Mouse (Mus musculus) CH12F3 (cell line): ENCODE measurements around the gene Sar1b.
"Not testable (repeated sequence)": the region's sequence is repeated elsewhere in the genome, so short reads cannot be mapped to it uniquely, and the experiment has no call there.

Source experiments
- in situ Hi-C: fragments of 300-500 bp; cut with MboI; formaldehyde crosslinking; loops from 2 replicates; pipeline ENCODE4 v1.14.3; 2020; ENCODE audit warnings: low sequenced_read_pairs

The Sar1b gene

GRCm38 (mm10) chr11:51763213-51763907 is at the start of gene Sar1b, which contains the start of gene Sec24a:
Gene Sar1b, plus strand, starts transcription at chr11:51763687.
Gene Sec24a, minus strand, starts transcription at chr11:51763634.
- in situ Hi-C loops = no loop called here

DNA sequence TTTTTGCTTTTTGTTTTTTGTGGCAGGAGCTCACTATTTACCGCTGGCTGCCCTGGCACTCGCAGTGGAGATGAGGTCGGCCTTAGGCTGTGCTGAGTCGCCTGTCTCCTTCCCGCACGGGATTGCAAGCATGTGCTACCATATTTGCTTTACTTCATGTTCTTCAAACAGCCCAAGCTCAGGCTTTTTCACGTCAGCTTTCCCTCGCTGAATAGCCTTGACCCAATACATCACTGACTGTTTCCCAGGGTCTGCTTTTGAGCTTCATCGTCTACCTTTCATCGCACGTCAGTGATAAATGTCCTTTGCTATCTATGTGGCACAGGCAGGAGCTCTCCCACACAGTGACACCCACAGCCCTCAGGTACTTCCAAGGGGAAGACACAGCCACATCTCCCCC is 42.4 kb upstream of the Sar1b start:
- in situ Hi-C loops = no loop called here

DNA sequence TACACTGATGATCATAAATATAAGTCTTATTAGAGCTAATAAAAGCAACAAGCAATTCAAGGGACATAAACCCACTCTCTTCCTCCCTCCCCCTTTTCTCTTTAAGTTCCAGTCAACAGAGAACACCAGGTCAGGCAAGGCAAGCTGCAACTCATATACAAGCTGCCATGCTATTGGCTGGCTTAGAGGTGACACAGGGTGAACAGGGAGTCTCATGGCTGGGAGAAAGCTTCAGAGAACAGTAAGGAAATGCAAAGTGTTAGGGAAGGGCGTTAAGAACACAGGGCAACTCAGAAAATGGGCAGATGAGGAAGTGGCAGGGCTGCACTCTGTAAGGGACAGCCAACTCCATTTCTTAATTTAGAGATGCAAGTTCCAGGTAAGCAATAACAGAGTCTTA is 30.6 kb upstream of the Sar1b start:
- in situ Hi-C loops = no loop called here

- in situ Hi-C loops = not testable (repeated sequence)
Observed at GRCm38 (mm10) chr11:51734218-51734617, 29.3 kb upstream of the Sar1b start.

GRCm38 (mm10) chr11:51738651-51739403 is 24.7 kb upstream of the Sar1b start:
- in situ Hi-C loops = no loop called here

GRCm38 (mm10) chr11:51740701-51741100 is 22.8 kb upstream of the Sar1b start:
- in situ Hi-C loops = no loop called here

DNA sequence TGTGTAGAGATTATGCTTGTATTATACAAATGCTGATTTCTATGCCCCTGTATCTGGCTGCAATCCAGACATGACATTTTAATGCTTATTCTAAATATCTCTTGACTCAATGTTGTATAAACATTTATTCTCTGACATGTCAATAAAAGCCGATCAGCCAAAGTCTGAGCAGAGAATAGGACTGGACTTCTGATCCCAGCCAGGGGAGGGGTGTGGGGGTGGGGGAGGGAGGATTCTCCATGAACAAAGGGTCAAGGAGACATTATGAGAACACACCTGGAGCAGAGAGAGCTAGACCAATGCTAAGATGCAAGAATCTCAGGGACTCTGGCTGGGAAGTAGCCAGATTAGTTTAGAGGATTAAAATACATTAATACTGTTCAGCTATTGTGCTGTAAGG is 17.4 kb upstream of the Sar1b start:
- in situ Hi-C loops = no loop called here

- in situ Hi-C loops = not testable (repeated sequence)
Observed at GRCm38 (mm10) chr11:51751623-51752225, 11.8 kb upstream of the Sar1b start.

DNA sequence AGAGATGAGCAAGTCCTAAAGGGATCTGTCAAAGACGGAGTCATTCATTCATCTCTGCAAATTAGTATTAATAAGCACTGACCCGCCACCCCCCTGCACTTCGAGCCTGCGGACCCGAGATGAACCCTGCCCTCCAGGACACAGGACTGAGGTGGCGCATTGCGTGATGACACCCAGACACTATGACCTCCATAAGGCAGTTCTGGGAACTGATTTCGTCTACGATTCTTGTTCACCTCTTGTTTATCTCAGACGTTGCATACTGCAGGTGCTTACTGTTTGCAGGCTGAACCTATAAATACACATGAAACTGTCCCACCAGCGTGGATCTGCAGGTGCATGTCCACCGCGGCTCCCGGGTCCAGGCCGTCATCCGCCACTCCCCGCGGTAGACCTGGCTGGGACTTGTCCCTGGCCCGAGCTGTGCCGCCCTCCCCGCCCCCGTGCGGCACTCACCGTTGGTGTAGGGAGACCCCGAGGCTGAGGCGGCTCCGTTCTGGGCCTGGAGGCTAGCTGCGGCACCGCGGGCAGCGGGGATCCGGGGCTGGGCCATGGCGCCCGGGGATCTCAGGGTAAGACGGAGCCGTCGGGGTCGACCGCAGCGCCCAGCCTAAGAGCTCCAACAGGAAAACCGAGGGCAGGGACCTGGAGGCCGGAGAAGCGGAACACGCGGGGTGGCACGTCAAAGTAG is 7.7 kb upstream of the Sar1b start:
- in situ Hi-C loops = no loop called here

DNA sequence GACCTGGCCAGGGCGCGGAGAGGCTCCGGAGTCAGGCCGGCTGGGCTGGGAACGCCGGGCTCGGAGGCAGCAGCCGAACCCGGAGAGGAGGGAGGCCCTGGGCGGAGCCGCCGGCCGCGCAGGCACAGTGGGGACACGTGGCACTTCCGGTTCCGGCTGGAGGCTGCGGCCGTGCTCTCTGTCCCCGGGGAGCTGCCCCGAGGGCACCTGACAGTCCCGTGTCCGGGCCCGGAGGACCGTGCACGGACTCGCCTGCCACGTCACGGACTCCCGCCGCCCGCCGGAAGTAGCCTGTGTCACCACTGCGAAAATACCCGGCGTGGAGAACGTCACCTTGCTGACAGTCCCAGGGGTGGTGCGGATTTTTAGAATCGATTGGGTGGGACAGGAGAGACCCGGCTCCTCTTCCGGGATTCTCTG is 7.1 kb upstream of the Sar1b start:
- in situ Hi-C loops = no loop called here

GRCm38 (mm10) chr11:51757023-51757422 is 6.5 kb upstream of the Sar1b start:
- in situ Hi-C loops = no loop called here

- in situ Hi-C loops = no loop called here
Observed at GRCm38 (mm10) chr11:51757625-51758024, 5.9 kb upstream of the Sar1b start.

- in situ Hi-C loops = not testable (repeated sequence)
Observed at GRCm38 (mm10) chr11:51758207-51758606, 5.3 kb upstream of the Sar1b start.

DNA sequence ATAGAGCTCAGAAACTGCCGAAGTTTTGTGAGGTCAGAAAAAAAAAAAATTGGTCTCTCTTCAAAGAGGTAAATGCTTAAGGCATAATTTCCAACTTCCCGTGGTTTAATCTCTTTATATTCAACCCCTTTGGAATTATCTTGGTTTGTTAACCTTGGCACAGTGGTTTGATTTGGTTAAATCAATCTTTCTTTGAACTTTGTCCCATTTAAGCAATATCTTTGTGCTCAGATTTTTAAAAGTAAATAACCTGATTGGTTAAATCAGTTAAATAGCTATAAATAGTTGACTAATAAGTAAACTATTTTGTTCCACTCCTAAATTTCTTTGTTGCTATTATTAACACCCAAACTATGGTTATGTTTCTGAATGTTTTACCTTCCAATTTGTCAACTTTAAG is 4.2 kb upstream of the Sar1b start:
- in situ Hi-C loops = no loop called here

GRCm38 (mm10) chr11:51759941-51760657 is 3.4 kb upstream of the Sar1b start:
- in situ Hi-C loops = no loop called here

GRCm38 (mm10) chr11:51761241-51761640 is 2.2 kb upstream of the Sar1b start:
- in situ Hi-C loops = no loop called here

GRCm38 (mm10) chr11:51763955-51764354 is 468 bp downstream of the Sar1b start:
- in situ Hi-C loops = no loop called here

- in situ Hi-C loops = no loop called here
Observed at GRCm38 (mm10) chr11:51764816-51765215, 1.3 kb downstream of the Sar1b start.

DNA sequence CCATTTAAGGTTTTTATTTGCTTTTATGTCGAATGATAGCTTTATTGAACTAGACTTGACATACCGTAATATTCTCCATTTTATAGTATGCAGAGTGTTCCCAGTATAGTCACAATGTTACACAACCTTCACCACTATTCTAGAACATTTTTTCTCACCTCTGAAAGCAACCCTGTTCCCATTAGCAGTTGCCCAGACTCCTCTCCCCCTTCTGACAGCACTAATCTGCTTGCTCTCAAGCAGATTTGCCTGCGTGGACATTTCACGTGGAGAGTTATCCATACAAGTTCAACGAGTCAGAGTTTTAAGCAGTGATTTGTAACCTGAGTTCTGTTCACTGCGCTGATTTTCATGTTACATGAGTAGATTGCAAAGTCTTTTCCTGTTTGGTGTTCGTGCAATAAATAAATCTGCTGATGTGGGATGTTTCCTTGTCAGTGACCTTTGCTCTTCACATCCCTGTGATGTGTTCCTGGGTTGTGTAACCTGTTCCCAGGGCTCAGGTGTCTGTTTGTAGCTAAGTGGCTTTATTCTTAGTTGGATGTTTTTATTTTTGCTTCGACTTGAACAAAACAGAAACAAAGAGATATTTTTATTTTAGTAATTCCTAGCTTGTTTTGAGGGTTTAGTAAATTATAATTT is 4.2 kb downstream of the Sar1b start:
- in situ Hi-C loops = no loop called here

DNA sequence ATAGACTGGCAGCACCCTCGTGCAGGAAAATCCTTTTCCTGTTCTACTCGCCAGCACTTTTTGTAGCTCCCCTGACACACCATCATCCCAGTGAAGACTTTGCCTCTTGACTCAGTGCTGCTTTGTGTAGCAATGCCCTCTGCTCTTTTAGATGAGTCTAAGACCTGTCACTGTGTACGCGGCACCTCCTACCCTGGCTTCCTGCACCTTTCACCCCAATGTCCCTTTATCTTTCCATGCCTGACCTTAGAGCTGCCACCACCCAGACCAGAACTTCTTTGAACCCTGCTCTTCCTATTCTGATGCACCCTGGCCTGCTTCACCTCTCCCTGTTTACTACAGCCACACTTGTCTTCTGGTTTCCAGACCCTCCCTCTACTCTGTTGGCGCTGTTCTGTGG is 4.8 kb downstream of the Sar1b start:
- in situ Hi-C loops = no loop called here
